Mouse (Mus musculus): ENCODE results near the gene Dock3. TPM values are rescaled to one million over a fixed set of nuclear protein-coding genes. Genes with fewer than 3 reads are reported as not detected.
A peak's percentile ranks its signal among the peaks of the same experiment; 100 is the strongest.

The Dock3 gene
- total RNA-seq (2021): not detected
- long read RNA-seq, experiment 1, partial matches to known transcripts: 0 of 1 reads
- long read RNA-seq, experiment 1, other reads (novel, unspliced or antisense): 1 of 1 reads
- long read RNA-seq, experiment 2, partial matches to known transcripts: 0 of 1 reads
- long read RNA-seq, experiment 2, other reads (novel, unspliced or antisense): 1 of 1 reads

DNA sequence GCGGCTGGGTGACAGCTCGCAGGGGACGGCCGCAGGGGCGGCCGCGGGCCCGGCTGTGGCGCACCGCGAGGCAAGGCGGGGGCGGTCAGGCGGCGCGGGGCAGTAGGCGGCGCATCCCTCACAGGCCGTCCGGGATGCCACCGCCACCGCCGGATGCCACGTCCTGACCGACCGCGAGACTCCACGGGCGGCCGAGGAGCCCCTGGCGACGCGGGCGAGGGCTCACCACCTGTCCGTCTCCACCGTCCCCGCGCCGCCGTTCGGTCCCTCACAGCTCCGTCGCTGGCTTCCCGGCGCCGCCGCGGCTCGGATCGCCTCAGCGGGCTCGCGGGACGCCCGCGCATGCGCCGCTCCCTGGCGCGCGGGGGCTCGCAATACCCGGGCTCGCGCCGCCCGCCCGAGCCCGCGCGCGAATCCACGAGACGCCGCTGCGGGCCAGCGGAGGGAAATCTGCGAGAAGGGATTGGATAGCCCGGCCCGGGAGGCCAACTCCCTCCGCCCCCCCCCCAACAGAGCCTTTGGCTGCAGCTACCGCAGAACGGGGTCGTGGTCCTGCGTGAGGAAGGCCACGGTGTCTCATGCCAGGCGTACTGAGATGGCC, at the start of gene Dock3:
Gene Dock3 (minus strand): TSS at position 371 of the 601 bp plus-strand sequence.
- DNase-seq: peak; percentile 63
- intact Hi-C loops (cut with DNase I; ENCODE audit: low total_unique reads): no loop called here

- DNase-seq: no peak
- intact Hi-C loops (cut with DNase I; ENCODE audit: low total_unique reads): no loop called here
Observed at GRCm38 (mm10) chr9:107280322-107281027, 48.8 kb upstream of the Dock3 start.

GRCm38 (mm10) chr9:107279378-107280321, 47.9 kb upstream of the Dock3 start:
- peak; percentile 43 for DNase-seq
- intact Hi-C loops (cut with DNase I; ENCODE audit: low total_unique reads): no loop called here

DNA sequence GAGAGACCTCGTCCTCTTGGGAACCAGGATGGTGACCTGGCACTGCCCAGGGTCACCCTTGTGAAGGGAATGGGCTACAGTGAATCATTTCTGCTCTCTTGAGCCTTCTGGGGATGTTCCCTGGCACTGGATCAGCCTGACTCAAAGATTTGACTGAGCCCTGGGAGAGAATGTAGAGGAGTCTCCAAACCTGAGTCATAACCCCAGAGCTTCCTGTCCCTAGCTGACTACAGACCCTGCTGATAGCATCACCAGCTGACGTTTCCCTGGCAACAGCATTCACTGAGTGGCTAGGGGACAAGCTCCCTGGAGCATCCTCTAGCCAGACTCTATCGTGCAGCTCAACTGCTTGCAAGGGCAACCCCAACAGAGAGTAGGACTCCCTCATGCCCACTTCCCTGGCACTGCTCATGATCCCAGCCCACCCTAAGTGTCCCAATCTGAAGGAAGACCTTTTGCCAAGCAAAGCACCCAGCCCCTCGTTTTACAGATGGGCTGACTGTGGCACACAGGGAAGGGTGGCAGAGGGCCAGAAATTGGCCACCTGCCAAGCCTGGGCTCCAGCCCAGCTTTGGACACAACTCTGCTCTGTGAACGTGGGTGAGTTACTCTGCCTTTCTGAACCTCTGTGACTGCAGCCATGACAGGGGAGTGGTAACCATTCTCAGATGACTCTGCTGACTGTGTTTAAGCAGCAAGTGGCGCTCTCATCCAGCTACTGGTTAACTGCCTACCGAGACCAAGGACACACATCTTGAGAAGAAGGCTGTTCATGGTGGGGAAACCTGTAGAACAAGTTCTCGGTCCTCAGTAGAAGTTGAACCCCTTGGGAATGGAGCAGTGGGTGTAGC, 47.0 kb upstream of the Dock3 start:
- intact Hi-C loops (cut with DNase I; ENCODE audit: low total_unique reads): no loop called here
- peak; percentile 32 for DNase-seq

DNA sequence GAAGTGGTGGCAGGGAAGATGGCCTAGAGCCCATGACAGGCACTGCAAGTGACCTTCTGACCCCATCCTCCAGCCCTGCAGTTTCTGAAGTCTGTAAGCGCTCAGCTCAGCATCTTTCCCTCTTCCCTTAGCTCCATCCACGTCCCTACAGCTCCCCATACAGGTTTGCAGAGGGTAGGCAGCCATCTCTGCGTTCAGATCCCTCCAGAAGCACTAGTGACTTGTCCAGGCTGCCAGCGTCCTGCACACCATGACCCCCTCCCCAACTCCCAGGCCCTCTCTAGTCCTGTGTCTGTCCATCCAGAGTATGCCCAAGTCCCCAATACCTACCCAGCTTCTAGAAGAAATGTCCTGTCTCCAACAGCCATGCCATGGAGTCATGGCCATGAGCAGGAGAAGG, 46.4 kb upstream of the Dock3 start:
- no peak for DNase-seq
- intact Hi-C loops (cut with DNase I; ENCODE audit: low total_unique reads): no loop called here

DNA sequence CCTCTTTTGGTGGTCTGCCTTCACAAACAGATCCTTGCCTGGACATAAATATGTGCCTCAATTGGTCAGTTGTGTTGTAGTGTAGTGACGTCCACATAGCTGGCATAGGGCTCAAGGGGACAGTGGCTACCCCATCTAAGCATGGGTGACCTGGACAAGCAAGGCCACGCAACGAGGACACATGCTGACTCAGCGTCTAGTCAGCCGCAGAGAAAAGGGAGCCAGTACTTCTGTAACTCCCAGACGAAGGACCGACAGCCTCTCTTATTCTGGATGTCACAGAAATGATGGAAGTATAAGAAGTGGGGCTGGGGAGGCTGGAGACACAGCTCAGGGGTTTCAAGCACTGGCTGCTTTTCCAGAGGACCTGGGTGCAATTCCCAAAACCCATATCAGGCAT, 45.9 kb upstream of the Dock3 start:
- intact Hi-C loops (cut with DNase I; ENCODE audit: low total_unique reads): no loop called here
- DNase-seq: no peak

GRCm38 (mm10) chr9:107275710-107276109, 44.0 kb upstream of the Dock3 start:
- intact Hi-C loops (cut with DNase I; ENCODE audit: low total_unique reads): no loop called here
- no peak for DNase-seq

- intact Hi-C loops (cut with DNase I; ENCODE audit: low total_unique reads): no loop called here
- no peak for DNase-seq
Observed at GRCm38 (mm10) chr9:107274751-107275150, 43.0 kb upstream of the Dock3 start.

DNA sequence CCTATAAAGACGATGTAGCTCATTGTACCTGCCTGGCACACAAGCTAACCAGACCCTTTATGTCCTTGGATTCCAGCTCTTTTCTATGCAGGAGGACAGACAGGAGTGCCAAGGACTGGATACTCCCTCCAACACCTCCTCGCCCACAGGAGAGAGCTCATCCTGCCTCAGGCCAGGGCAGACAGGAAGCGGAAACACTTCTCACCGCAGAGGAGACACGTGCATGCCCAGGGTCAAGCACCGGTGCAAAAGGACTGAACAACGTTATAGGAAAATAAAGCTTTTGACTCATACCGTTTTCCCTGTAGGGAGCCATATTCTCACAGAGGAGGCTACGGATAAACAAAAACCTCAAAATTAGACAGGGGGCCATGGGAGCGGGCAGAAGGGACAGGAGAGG, 41.5 kb upstream of the Dock3 start:
- DNase-seq: no peak
- intact Hi-C loops (cut with DNase I; ENCODE audit: low total_unique reads): no loop called here

DNA sequence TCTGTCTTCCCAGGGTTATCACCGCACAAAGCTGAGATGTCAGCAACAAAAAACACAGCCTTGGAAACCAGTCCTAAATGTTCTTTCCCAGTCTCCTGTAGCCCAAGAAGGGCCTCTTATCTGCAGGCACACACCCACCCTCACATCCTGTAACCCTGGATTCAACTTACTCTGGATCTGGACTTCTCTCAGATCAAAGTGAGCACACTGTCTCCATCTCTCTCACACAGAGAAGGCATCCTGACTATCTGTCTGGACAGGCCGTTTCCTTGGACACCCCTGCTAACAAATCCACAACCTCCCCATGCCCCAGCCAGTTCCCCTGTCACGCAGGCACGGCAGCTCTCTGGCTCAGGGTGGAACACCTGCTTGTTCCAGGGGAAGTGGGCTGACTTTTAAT, 40.6 kb upstream of the Dock3 start:
- DNase-seq: no peak
- intact Hi-C loops (cut with DNase I; ENCODE audit: low total_unique reads): no loop called here

DNA sequence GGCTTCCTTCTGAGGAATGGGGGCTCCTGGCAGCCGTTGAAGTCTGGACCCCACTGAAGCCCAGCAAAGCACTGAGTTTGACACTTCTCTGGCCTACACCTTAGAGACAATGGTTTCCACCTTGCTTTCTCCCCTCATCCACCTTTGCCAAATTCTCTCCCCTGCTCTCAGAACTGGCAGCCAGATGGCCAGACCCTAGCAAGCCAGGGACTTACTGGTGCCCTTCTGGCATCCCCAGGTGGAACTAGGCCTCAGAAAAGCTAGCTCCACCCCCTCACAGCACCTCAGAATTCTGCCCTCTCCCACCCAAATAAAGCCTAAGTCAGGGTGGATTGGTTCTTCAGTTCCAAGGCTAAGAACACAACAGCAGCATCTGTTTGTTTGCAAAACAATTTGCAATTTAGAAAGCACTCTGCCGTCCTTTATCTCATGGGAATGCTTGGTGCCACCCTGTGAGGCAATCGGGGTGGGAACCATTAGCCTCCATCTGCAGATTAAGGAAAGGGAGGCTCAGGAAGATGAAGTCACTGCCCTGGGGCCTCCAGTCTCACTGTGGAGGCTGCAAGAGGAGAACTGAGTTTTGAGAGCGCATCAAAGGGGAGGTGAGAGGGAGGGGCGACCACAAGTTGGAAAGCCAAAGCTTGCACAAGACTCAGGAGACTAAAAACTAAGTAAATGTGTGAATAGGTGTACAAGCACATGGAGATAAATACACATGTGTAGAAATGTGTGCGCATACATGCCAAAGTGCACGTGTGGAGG, 39.6 kb upstream of the Dock3 start:
- intact Hi-C loops (cut with DNase I; ENCODE audit: low total_unique reads): no loop called here
- DNase-seq: no peak

DNA sequence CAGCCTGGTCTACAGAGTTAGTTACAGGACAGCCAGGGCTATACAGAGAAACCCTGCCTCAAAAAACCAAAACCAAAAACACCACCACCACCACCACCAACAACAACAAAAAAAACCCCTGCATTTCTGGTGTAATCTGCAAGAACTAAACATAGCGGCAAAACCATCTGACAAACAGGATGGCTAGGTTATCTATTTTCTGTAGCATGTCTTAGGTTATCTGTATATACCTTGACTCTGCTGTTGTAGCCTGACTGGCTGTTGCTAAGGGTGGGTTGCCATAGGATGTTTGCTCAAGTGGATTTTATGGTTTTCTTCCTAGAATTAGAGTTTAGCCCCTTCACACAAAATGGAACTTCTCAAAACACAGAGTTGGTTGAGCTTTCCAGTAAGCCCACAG, 38.1 kb upstream of the Dock3 start:
- intact Hi-C loops (cut with DNase I; ENCODE audit: low total_unique reads): no loop called here
- no peak for DNase-seq

GRCm38 (mm10) chr9:107267721-107268402, 36.2 kb upstream of the Dock3 start:
- intact Hi-C loops (cut with DNase I; ENCODE audit: low total_unique reads): no loop called here

GRCm38 (mm10) chr9:107267028-107267427, 35.3 kb upstream of the Dock3 start:
- intact Hi-C loops (cut with DNase I; ENCODE audit: low total_unique reads): no loop called here
- DNase-seq: no peak

More at GRCm38 (mm10) chr9:107267721-107268402, 36.2 kb upstream of the Dock3 start:
- DNase-seq: no peak

- intact Hi-C loops (cut with DNase I; ENCODE audit: low total_unique reads): no loop called here
- DNase-seq: no peak
Observed at GRCm38 (mm10) chr9:107264731-107265130, 33.0 kb upstream of the Dock3 start.

DNA sequence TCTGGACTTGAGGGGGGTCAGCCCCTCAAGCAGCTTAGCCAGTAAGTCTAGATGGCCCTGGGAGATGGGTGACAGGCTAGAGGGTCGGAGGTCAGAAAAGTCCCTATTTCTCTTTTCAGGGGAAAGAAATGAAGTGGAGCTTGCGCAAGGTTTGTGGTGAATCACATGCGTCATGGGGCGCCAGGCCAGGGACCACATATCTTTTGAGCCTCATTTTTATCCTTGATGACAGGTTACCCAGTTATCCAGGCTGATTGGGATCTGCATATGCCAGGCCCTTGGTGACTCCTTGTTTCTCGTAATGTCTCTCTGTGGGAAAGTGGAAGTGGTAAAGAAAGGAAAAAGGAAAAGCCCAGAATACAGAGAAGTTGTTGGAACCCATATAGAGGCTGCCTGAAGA, 32.2 kb upstream of the Dock3 start:
- intact Hi-C loops (cut with DNase I; ENCODE audit: low total_unique reads): no loop called here
- DNase-seq: no peak

GRCm38 (mm10) chr9:107262375-107262774, 30.7 kb upstream of the Dock3 start:
- intact Hi-C loops (cut with DNase I; ENCODE audit: low total_unique reads): no loop called here
- no peak for DNase-seq

- no peak for DNase-seq
- intact Hi-C loops (cut with DNase I; ENCODE audit: low total_unique reads): no loop called here
Observed at GRCm38 (mm10) chr9:107261792-107262191, 30.1 kb upstream of the Dock3 start.

All from gastrocnemius, postnatal 14 days (tissue).